Mouse (Mus musculus): Measurements from ENCODE around the gene Tmx2. TPM values are rescaled to one million over a fixed set of nuclear protein-coding genes. Genes with fewer than 3 reads are reported as not detected.
"Not testable (repeated sequence)": the region's sequence is repeated elsewhere in the genome, so short reads cannot be mapped to it uniquely, and the experiment has no call there.

Tmx2 gene
- polyA plus RNA-seq, 1 experiment = 90.0 TPM

GRCm38 (mm10) chr2:84688080-84688844 is 9.3 kb upstream of the Tmx2 start:
- Histone ChIP-seq H3K36me3 (ENCODE audit: control insufficient read depth, insufficient read depth) (peaks cover 81% of the 10 kb centered on the region), H3K4me3 (ENCODE audit: insufficient read depth, poor library complexity, severe bottlenecking) (no peak overlapping the region)

GRCm38 (mm10) chr2:84682605-84683183 is 3.8 kb upstream of the Tmx2 start:
- H3K4me3 ChIP-seq (ENCODE audit: insufficient read depth, poor library complexity, severe bottlenecking) = no peak overlapping the region
- H3K79me2 ChIP-seq (ENCODE audit: control insufficient read depth, insufficient read depth) = peaks cover 31% of the 10 kb centered on the region
- TF ChIP-seq CTCF (IDR thresholded peaks at IDR 0.05; ENCODE audit: control insufficient read depth, insufficient read depth, insufficient read length) (no peak), FOSL1 (IDR thresholded peaks at IDR 0.05; ENCODE audit: insufficient read depth, low read length, poor library complexity, severe bottlenecking) (no peak), MAX (IDR thresholded peaks at IDR 0.05) (no peak)
- H3K36me3 ChIP-seq (ENCODE audit: control insufficient read depth, insufficient read depth) = peaks cover 35% of the 10 kb centered on the region
- H3K79me3 ChIP-seq (ENCODE audit: low read depth) = peaks cover 15% of the 10 kb centered on the region
- no peaks in the 10 kb centered on the region for H3K27me3 ChIP-seq (ENCODE audit: control insufficient read depth, insufficient read depth, insufficient read length)
- no peak overlapping the region for H3ac ChIP-seq (ENCODE audit: control insufficient read depth, insufficient read length, low read depth)

More at GRCm38 (mm10) chr2:84688080-84688844, 9.3 kb upstream of the Tmx2 start:
- H3ac ChIP-seq (ENCODE audit: control insufficient read depth, insufficient read length, low read depth) = no peak overlapping the region
- no peaks in the 10 kb centered on the region for H3K27me3 ChIP-seq (ENCODE audit: control insufficient read depth, insufficient read depth, insufficient read length)
- no peak for TF ChIP-seq MAX (IDR thresholded peaks at IDR 0.05)
- no peak for TF ChIP-seq CTCF (IDR thresholded peaks at IDR 0.05; ENCODE audit: control insufficient read depth, insufficient read depth, insufficient read length)
- TF ChIP-seq MYOD1 (IDR thresholded peaks at IDR 0.05; ENCODE audit: control insufficient read depth, insufficient read length, low read depth) = no peak
- TF ChIP-seq FOSL1 (IDR thresholded peaks at IDR 0.05; ENCODE audit: insufficient read depth, low read length, poor library complexity, severe bottlenecking) = no peak
- TF ChIP-seq CEBPB (IDR thresholded peaks at IDR 0.05; ENCODE audit: low read depth) = no peak
- no peak for TF ChIP-seq MYOG (IDR thresholded peaks at IDR 0.05; ENCODE audit: control insufficient read depth, extremely low read depth, insufficient read length)
- TF ChIP-seq USF1 (IDR thresholded peaks at IDR 0.05; ENCODE audit: low read depth) = no peak
- H3K79me3 ChIP-seq (ENCODE audit: low read depth) = no peaks in the 10 kb centered on the region
- no peaks in the 10 kb centered on the region for H3K79me2 ChIP-seq (ENCODE audit: control insufficient read depth, insufficient read depth)

DNA sequence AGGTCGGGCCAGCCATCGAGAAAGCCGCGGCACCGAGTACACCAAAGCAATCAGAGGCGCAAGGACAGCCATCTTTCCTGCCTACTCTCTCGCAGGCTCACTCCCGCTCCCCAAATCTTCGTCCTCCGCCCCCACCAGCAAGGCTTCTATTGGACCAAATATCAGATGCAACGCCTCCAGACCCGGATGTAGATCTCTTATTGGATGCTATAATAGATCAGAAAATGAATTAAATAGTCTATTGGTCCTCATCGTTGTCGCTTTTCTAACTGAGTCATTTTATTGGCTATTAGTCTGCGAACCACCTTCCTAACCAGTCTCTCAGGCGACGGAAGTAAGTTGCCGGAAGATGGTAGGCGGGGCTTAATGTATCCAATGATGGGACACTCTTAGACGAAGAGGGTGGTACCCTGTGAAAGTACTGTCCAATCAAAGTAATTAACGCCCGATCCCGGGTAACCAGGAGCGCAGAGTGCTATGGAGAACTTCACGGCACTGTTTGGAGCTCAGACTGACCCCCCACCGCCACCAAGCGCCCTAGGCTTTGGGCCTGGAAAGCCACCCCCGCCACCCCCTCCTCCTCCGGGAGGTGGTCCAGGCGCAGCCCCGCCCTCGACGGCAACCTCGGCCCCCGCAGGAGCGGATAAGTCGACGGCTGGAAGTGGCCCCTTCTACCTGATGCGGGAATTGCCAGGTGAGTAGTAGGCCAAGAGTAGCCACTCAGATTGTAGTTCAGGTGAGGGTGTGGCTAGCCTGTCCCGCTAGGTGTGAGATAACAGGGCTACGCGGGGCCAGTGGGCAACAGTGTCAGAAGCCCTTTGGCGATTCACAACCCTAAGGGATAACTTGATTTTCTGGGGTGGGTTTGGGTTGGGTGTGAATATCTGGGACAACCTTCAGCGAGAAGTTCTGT is 716 bp downstream of the Tmx2 start, which contains the start of the genes Gm28635 and Med19:
Gm28635 (minus strand) TSS at position 74 of the 913 bp plus-strand sequence.
Med19 (plus strand) TSS at position 435 of the 913 bp plus-strand sequence.
- H3K79me2 ChIP-seq (ENCODE audit: control insufficient read depth, insufficient read depth) = peaks cover 47% of the 10 kb centered on the region
- TF ChIP-seq MYOD1 (IDR thresholded peaks at IDR 0.05; ENCODE audit: control insufficient read depth, insufficient read length, low read depth) (no peak), CEBPB (IDR thresholded peaks at IDR 0.05; ENCODE audit: low read depth) (no peak), CTCF (IDR thresholded peaks at IDR 0.05; ENCODE audit: control insufficient read depth, insufficient read depth, insufficient read length) (no peak), MAX (IDR thresholded peaks at IDR 0.05) (no peak), MYOG (IDR thresholded peaks at IDR 0.05; ENCODE audit: control insufficient read depth, extremely low read depth, insufficient read length) (no peak), USF1 (IDR thresholded peaks at IDR 0.05; ENCODE audit: low read depth) (no peak), FOSL1 (IDR thresholded peaks at IDR 0.05; ENCODE audit: insufficient read depth, low read length, poor library complexity, severe bottlenecking) (no peak)
- H3K36me3 ChIP-seq (ENCODE audit: control insufficient read depth, insufficient read depth) = peaks cover 28% of the 10 kb centered on the region
- peaks cover 25% of the 10 kb centered on the region for H3K79me3 ChIP-seq (ENCODE audit: low read depth)
- peak within 1 kb of the TSS; percentile 79 for H3ac ChIP-seq (ENCODE audit: control insufficient read depth, insufficient read length, low read depth)
- H3K27me3 ChIP-seq (ENCODE audit: control insufficient read depth, insufficient read depth, insufficient read length) = no peaks in the 10 kb centered on the region
- peak within 1 kb of the TSS; percentile 98 for H3K4me3 ChIP-seq (ENCODE audit: insufficient read depth, poor library complexity, severe bottlenecking)

DNA sequence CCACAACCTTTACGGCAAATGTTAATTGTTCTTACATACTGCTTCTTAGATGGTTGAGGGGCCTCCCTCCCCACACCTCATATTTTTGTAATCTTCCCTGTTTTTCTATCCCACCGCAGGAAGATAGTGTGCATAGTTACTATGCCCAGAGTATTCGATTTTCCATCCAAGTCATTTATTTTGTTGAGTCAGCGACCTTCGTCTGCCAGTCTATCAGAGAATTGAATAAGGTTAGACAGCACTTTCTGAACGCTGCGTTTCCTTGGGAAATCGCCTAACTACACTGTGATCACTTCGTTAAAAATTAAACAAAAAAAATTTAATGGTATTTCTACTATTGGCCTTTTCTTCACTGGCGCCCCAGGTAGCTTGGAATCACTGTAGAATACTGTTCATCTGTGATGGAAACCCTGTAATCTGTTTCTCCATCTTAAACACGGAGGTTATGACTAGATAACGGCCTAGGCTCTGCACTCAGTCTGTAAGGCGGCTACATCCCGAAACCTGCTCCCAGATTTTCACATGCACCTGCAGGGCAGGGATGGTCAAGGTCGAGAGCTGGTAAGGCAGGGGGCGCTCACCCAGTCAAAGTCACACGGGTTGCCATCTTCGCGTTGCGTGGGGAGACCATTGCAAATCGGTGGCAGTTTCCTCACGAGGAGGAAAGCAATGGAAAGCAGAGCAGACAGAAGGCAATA is 1.5 kb downstream of the Tmx2 start:
- H3K79me2 ChIP-seq (ENCODE audit: control insufficient read depth, insufficient read depth) = peaks cover 47% of the 10 kb centered on the region
- H3K79me3 ChIP-seq (ENCODE audit: low read depth) = peaks cover 25% of the 10 kb centered on the region
- peak overlapping the region; percentile 76 for H3ac ChIP-seq (ENCODE audit: control insufficient read depth, insufficient read length, low read depth)
- no peaks in the 10 kb centered on the region for H3K27me3 ChIP-seq (ENCODE audit: control insufficient read depth, insufficient read depth, insufficient read length)
- TF ChIP-seq CTCF (IDR thresholded peaks at IDR 0.05; ENCODE audit: control insufficient read depth, insufficient read depth, insufficient read length) (peak; percentile 28), CEBPB (IDR thresholded peaks at IDR 0.05; ENCODE audit: low read depth) (no peak)
- H3K36me3 ChIP-seq (ENCODE audit: control insufficient read depth, insufficient read depth) = peaks cover 34% of the 10 kb centered on the region
- H3K4me3 ChIP-seq (ENCODE audit: insufficient read depth, poor library complexity, severe bottlenecking) = peak overlapping the region; percentile 98

GRCm38 (mm10) chr2:84671535-84671934 is 7.4 kb downstream of the Tmx2 start:
- not testable (repeated sequence) for H3K4me3 ChIP-seq (ENCODE audit: insufficient read depth, poor library complexity, severe bottlenecking); H3ac ChIP-seq (ENCODE audit: control insufficient read depth, insufficient read length, low read depth); H3K27me3 ChIP-seq (ENCODE audit: control insufficient read depth, insufficient read depth, insufficient read length)
- Histone ChIP-seq H3K79me2 (ENCODE audit: control insufficient read depth, insufficient read depth) (peaks cover 36% of the 10 kb centered on the region), H3K36me3 (ENCODE audit: control insufficient read depth, insufficient read depth) (peaks cover 56% of the 10 kb centered on the region), H3K79me3 (ENCODE audit: low read depth) (peaks cover 19% of the 10 kb centered on the region)

Data from C2C12 (cell line).